Mouse (Mus musculus) G1E-ER4 (cell line): Measurements from ENCODE around the gene Rufy4. TPM values are rescaled to one million over a fixed set of nuclear protein-coding genes. Genes with fewer than 3 reads are reported as not detected.

Source experiments
- GATA1 ChIP-seq: IDR thresholded peaks from one replicate; pipeline ENCODE4 v1.8.0; 2012; ENCODE audit warnings: low read length, inconsistent platforms
- polyA plus RNA-seq: library from polyadenylated mRNA; stranded (reverse); fragments of >175 nt; gene quantifications from 2 replicates; pipeline ENCODE4 v1.2.3, GENCODE M21; 2012

Rufy4 gene
- polyA plus RNA-seq, 1 experiment = not detected

DNA sequence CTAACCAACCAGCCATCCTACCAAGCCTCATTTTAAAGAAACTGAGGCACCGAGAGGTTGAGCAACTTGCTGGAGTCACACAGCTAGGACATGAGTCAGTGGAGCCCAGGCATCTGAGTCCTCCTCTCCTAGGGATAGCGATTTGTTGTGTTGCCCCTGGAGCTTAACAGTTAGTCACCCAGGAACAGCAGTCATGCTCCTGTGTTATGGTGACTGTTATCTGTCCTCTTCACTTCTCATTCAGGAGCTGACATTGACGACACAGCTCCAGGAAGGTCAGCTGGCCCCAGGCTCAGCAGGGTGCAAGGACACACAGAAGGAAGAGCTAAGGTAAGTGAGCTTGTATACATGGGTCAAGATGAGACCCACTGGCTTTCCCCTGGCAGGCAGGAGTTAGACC lies 29.6 kb upstream of the Rufy4 start:
- no peak for TF ChIP-seq GATA1

DNA sequence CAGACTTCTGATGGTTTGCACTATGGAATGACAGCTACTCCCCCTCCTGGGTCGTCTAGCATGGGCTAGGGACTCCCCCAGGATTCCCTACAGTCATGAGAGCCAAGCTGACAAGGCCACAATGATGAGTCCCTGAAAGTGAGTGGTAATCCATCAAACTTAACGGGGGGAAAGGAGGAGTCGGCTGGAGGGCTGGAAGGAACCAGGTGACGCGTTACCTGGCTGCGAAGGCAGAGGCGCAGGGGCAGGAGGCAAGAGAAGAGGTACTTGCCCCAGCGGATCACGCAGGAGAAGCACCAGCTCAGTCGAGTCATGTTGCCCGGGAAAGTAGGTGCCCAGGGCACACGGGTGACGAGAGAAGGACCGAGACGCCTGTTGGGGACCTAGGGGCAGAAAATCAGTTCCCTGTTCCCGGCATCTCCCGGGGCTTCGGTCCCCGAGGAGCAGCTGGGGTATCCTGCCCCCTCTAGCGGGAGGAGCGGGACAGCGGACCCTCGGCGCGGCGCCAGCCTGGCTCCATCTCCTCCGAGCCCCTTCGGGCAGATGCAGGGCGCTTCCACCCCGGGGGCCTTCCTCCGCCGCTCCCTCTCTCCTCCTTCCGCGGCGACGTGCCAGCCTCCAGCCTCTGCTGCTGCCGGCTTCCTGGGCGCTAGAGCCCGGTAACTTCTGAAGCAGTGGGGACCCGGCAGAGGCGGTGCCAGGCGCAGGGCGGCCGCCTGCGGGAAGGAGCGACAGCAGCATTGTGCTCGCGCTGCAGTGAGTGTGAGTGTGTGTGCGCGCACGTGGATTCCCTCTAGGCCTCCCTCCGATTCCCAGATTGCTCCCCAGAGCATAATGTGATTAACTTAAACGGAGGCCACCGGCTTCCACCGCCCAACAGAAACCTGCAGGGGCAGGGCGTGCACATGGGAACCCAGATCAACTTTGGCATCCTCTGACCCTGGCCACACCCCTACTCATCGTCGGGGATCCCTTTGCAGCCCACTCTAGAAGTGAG lies 27.0 kb upstream of the Rufy4 start:
- no peak for TF ChIP-seq GATA1

DNA sequence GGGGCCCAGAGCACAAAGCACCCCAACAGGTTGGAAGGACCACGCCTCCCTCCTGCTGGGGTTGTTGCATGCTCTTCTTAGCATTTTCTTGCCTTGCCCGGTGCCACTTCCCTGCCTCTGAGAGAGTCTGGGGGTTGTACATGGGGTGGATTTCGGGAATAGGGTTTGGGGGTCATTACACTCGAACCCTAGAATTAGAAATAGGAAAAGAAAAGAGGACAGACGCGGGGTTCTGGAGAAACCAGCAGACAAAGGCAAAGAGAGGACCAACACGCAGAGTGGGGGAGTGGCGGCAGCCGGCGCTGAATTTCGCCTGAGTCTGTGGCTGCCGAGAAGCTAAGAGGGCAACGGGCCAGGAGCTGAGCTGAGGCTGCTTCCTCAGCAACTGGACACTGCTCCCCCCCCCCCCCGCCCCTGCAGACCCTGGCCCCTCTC lies 26.3 kb upstream of the Rufy4 start:
- no peak for TF ChIP-seq GATA1

DNA sequence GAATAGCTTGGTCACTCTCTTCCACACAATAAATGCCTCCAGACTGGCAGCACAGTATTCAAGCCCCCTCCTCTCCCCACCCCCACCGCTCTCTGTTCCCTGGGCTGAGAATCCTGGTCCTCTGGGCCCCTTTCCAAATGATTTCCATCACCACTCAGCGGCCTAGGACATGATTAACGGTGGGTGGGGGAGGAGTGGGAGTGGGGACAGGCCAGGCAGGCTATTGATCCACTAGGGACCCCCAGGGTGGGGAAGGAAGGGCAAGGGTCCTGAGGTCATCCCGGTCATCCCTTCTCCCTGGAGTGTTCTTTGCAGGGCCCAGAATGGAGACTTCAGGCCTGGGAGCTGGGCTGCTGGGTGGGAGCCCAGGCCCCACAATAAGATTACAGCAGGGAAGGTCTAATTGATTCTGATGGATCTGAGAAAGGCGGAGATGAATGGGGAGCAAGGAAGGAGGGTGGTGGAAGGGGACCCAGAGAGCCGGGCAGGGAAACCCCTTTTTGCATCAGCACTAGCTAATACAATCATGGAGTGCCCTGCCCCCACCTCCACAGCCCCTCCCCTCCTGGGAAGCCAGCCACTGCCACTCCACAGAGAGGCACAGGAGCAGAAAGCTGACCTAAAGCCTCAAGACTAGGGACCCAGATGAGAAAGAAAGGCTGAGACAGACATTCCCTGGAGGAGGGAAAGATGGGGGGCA lies 21.5 kb upstream of the Rufy4 start:
- TF ChIP-seq GATA1 = no peak

DNA sequence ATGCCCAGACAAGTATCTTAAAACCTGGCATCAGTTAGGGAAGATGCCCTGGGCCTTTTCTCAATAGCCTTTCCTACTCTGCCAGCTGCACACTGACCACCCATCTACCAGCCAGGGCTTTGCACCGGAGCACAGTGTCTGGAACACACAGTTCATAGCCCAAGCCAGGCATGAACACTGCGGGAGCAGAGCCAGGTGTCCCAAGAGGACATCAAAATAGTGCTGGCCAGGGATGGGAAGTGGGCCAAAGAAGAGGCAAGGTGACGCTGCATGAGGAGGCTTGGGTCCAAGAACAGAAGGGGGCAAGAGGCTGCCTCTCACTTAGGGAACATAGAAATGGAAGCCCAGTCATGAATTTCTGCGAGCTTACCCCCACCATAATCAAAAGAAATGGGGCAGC lies 19.7 kb upstream of the Rufy4 start:
- TF ChIP-seq GATA1 = no peak

DNA sequence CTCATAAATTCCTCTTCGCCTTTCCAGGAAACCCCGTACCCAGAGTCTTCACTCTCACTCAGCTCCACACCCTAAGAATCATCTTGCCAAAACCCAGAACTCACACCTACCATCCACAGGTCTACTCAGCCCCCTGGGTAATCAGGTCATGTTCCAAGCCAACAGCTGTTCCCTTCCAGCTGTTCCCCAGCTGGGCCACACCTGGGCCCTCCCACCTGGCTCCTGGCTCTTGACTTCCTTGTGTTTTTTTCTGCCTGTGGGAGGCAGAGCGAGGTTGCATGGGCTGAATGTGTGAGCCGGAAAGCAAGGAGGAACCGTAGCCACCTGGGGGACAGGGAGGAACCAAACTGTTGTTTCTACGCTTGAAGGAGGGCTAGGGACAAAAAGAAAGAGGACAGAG lies 19.1 kb upstream of the Rufy4 start:
- TF ChIP-seq GATA1 = no peak

DNA sequence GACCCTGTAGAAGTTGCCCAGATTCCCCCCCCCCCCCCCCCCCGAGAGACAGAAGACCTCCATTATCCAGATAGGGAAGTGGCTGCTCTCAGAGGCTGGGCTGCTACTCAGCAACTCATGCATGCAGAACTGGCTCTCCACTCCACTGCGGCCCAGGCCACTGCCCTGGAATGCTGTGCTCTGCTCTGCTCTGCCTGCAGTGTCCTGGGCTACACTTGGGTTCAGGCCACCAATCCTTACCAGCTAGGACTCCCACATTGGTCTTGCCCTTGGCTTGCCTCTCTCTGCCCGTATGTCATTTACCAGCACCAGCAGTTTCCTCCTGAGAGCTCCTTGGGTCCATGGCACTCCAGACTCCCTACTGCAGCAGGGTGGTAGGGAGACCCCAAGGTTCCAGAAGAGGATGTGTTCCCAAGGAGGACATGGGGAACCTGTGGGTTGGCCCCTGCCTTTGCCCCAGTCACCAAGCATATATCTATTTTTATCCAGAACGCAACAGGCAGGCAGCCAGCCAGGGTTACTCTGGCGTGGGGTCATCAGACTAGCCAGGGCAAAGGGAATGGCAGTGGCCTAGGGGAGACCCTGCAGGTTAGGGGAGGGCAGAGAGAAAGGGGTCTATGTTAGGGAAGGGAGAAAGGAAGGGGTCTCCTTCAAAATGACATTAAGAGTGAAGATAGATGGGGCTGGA lies 17.3 kb upstream of the Rufy4 start:
- TF ChIP-seq GATA1 = no peak

DNA sequence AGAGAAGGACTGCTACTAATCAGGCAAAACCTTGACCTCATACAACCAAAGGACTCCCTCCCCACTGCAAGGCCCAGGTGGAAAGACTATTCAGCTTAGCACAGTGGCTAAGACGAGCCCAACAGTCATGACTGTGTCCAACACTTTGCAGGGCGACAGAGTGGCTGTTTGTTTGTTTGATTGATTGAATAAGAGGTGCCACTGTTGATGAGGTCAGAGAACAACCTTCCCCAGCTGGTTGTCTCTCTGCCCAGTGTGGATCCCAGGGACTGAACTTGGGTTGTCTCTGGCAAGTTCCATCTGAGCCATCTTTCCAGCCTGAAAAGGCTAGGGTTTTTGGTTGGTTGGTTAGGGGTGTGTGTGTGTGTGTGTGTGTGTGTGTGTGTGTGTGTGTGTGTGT lies 15.7 kb upstream of the Rufy4 start:
- no peak for TF ChIP-seq GATA1

DNA sequence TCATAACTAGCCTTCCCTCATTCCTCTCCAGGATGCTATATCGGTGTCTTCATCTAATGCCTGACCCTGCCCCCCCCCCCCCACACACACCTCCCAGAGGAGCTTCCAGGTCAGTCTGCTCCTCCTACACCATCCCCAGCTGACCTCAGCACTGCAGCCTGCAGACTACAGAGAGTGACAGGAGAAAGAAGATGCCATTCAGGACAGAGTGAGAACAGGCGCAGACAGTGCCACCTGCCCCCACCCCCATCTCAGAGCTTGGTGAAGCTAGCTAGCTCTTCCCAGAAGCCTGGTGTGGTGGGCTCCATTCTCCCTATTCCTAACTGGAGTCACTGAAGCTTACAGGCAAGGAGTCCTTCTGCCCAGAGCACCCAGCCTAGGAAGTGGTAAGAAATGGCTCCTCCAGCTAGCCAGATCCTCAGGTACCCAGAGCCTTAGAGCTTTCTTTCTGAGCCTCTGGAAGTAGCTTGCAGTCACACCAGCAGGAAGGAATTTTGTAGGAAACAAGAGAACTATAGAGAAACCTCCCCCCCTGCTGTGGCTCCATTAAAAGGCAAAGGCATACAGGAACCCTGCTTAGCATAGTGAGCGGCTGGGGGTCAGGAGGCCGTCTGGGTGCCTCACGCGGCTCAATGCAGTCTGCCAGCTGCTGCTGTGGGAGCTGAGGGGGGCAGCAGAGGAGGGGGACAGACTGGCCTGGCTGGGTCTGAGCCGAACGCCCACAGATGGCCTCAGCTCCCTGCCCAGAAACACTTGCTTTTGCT lies 14.2 kb upstream of the Rufy4 start:
- TF ChIP-seq GATA1 = no peak

DNA sequence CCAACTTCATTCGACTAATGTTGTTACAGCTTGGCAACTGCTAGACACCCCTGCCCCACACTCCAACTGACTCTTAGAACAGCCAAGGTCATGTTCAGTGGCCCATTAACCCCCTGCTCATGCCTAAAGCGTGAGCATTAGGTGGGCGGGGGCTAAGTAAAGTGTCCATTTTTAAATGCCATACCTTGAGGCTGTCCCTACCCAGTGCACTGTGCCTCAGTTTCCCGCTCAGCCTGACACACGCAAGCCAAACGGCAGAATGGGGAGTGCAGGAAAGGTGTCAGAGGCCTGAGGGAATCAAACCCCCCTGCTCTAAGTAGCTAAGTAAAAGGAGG lies 13.7 kb upstream of the Rufy4 start:
- no peak for TF ChIP-seq GATA1

DNA sequence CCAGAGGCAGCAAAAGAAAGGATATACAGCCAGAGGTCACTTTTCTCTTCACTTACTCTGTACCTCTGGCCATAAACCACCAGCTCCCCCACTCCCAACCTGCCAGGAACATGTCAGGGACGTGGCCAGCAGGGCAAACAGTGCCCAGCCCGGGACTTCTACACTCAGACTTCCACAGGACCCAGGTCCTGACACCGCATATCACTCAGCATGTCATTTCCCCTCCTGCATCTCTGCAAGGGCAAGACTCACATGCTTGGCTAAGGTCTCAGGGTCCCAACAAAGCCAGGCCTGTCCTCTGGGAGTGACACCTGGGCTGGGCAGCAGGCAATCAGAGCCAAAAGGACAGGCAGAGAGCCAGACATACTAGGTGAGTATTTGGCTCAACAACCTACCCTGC lies 12.3 kb upstream of the Rufy4 start:
- TF ChIP-seq GATA1 = no peak

DNA sequence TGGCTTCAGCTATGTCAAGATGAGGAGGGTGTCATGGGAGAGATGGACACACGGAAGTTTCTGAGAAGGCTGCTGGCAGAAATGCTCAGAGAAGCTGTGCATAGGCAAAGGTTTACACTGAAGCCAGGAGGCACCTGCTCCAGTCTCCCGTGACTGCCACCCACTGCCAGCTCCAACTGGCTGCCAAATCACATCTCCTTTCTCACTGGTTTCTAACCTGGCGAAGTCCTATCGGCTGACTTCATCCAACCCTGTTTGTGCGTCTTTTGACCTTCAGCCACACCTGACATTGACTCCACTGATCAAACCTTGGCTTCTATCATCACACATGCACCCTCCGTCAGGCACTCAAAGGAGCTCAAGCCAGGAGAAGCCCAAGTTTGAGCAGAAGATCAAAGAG lies 7.5 kb upstream of the Rufy4 start:
- TF ChIP-seq GATA1 = no peak

DNA sequence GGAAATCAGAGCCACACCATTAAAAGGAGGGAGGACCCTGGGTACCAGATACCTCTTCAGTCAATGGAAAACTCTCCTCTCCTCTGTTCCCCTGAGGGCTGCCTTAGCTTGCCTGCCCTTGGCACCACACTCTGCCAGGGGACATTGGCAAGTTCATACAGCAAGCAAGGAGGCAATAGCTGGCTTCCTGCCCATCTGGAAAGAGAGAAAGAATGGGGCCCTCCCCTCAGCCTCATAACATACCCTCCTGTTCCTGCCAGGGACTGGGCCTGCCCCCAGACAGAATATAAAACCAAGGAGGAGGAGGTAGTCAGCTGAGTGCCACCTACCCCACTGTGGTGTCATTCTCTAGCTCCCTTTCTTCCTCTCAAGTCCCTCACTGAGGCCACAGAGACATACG lies 6.2 kb upstream of the Rufy4 start:
- TF ChIP-seq GATA1 = no peak

DNA sequence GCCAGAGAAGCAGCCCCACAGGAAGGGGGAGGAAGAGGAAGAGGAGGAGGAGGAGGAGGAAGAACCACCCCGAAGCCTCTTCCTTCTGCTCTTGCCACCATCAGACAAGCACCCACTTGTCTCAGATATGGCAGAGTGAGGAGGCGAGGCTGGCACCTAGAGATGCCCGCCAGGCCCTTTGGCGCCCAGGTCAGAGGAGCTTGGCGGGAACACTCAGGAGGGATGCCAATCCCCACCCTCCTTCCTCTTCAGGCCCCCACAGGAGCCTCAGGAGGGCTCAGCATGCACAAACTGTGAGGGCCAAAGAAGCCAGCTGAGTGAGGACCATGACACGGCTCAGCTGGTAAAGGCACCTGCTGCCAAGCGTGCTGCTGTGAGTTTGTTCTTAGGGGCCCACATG lies 4.2 kb upstream of the Rufy4 start:
- TF ChIP-seq GATA1 = no peak

DNA sequence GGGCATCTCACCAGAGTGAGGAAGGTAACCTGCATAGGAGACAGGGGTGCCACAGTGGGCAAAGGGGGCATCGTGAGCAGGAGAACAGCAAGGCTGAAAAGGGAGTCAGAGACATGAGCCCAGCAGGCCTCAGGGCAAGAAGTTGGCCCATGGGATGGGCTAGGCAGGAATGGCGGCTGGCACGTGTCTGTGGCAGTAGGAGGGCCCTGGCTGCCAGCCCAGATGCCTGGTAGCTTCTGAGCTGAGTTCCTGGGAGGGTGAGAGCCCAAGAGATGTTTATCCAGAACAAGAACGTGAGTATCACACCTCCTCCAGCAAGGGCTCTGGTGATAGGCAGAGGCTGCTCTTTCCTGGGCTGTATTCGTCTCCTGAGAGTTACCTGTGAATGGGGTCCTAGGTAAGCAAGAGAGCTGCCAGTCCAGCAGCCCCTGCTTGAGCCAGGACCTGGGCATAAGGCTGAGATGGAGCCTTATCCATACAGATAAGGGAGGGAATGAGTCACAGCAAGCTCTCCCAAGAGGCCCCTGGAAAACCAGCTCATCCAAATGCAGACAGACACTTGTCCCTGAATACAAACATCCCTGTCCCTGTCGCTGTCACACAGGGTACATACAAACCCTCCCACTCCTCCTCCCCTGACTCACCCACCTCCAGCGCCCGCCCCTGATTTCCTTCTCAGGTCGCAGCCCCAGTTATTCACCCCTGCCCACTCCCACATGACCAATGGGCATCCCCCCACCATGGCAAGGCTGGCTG lies 3.3 kb upstream of the Rufy4 start:
- TF ChIP-seq GATA1 = no peak
